Mouse (Mus musculus): ENCODE results near the gene Hk3.

DNA sequence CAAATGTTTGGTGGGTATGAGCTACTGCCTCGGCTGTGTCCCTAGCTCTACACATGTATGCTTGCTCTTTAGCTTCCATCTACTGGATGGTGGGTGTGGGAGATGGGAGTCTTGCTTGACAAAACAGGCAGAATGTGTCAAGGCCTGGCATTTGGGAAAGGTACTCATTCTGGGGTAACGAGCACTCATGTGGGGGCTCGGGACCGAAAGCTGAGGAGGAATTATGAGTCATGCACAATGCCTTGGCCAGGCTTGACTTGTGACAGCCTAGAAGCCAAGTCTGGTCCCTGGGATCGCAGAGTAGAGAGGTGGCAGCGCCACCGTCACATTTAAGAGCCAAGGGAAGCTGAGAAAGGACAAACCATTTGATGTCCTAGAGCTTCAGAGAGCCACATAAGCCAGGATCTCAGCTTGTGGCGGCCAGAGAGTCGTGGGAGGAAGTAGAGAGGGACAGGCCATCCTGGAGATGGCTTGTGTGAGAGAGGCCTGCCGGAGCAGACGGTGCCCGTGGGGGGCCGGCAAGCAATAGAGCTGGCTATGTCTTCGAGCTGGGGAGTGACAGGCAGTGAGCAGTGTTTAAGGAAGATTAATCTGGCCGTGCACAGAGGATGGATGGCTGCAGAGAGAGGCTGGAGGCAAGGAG, 62.0 kb downstream of the Hk3 start:
- TF ChIP-seq CTCF (IDR thresholded peaks at IDR 0.05; ENCODE audit: control insufficient read depth, insufficient read depth, insufficient read length) = no peak
- TF ChIP-seq FOSL1 (IDR thresholded peaks at IDR 0.05; ENCODE audit: insufficient read depth, low read length, poor library complexity, severe bottlenecking) = no peak
